Mouse (Mus musculus) small intestine, adult 2 months (tissue): ENCODE results near the gene Zbtb7b.

Experiments
- CTCF ChIP-seq: fragments of 200-500 bp; IDR thresholded peaks from 2 replicates; pipeline ENCODE4 v1.5.1; 2012; ENCODE audit warnings: low read depth, mild to moderate bottlenecking, control low read depth, inconsistent platforms, low read length, moderate library complexity, mixed read lengths; ENCODE audit not compliant: insufficient replicate concordance, insufficient read length; ENCODE audit errors: extremely low read depth
- POLR2A ChIP-seq: fragments of 200-500 bp; IDR thresholded peaks from 2 replicates; pipeline ENCODE4 v1.6.1; 2012; ENCODE audit warnings: low read depth, mild to moderate bottlenecking, control low read depth, inconsistent platforms, low read length, moderate library complexity

GRCm38 (mm10) chr3:89402693-89403092, 8.1 kb upstream of the Zbtb7b start, which contains the start of gene Lenep:
- TF ChIP-seq CTCF (no peak), POLR2A (no peak)
